Mouse (Mus musculus) heart, postnatal 0 days (tissue): ENCODE results near the gene Hmx3. TPM values are rescaled to one million over a fixed set of nuclear protein-coding genes. Genes with fewer than 3 reads are reported as not detected.

Source experiments
- ATAC-seq: fragments of 200-750 bp; cut with Nextera tagmentation; 2 replicates; pipeline ENCODE4 v1.8.0; 2017; ENCODE audit warnings: low read depth, moderate number of reproducible peaks, moderate library complexity; ENCODE audit not compliant: insufficient read depth
- DNase-seq: peaks from one replicate; pipeline ENCODE4 v3.0.0-alpha.2; 2016; ENCODE audit warnings: low spot score
- H3K27ac ChIP-seq: fragments of 300-500 bp; sonication (generic); 2 replicates; pipeline ENCODE4 v1.5.1; 2014; ENCODE audit warnings: low read depth, mild to moderate bottlenecking
- H3K27me3 ChIP-seq: fragments of 300-500 bp; sonication (generic); 2 replicates; pipeline ENCODE4 v1.6.1; 2014; ENCODE audit warnings: low read length, mixed read lengths; ENCODE audit not compliant: control insufficient read depth, insufficient read depth
- H3K36me3 ChIP-seq: fragments of 300-500 bp; sonication (generic); replicated peaks from 2 replicates; pipeline ENCODE4 v1.6.1; 2014; ENCODE audit warnings: low read length, mixed read lengths; ENCODE audit not compliant: control insufficient read depth, insufficient read depth
- H3K4me1 ChIP-seq: fragments of 300-500 bp; sonication (generic); 2 replicates; pipeline ENCODE4 v1.6.1; 2014; ENCODE audit warnings: antibody characterized with exemption; ENCODE audit not compliant: control insufficient read depth, insufficient read depth
- H3K4me2 ChIP-seq: fragments of 300-500 bp; sonication (generic); 2 replicates; pipeline ENCODE4 v1.6.1; 2014; ENCODE audit warnings: low read depth, mild to moderate bottlenecking, low read length, moderate library complexity
- H3K4me3 ChIP-seq: fragments of 300-500 bp; sonication (generic); 2 replicates; pipeline ENCODE4 v1.5.1; 2014; ENCODE audit warnings: low read depth, low read length
- H3K9ac ChIP-seq: fragments of 300-500 bp; sonication (generic); replicated peaks from 2 replicates; pipeline ENCODE4 v1.6.1; 2014; ENCODE audit warnings: low read depth, low read length, mixed read lengths
- H3K9me3 ChIP-seq: fragments of 300-500 bp; sonication (generic); replicated peaks from 2 replicates; pipeline ENCODE4 v1.6.1; 2016; ENCODE audit warnings: low read length; ENCODE audit not compliant: control insufficient read depth
- CTCF ChIP-seq: IDR thresholded peaks from 2 replicates; pipeline ENCODE4 v1.5.1; 2016; ENCODE audit warnings: antibody characterized with exemption, control low read depth, low read depth
- EP300 ChIP-seq: IDR thresholded peaks from 2 replicates; pipeline ENCODE4 v1.6.1; 2016; ENCODE audit warnings: antibody characterized with exemption, low read depth
- WGBS: fragments of 180-500 bp; shearing (Covaris S2); extraction: QIAGEN DNeasy Blood & Tissue Kit; methylation state at CpG from one replicate; pipeline ENCODE4 v1.1.7; 2014; 5-methylcytosine and 5-hydroxymethylcytosine counted together
- polyA plus RNA-seq: library from polyadenylated mRNA; unstranded; fragments of >200 nt; fragmentation: Nextera tagmentation; extraction: Ambion mirVana; gene quantifications from 2 replicates; pipeline ENCODE4 v1.2.1, GENCODE M21; 2015
- total RNA-seq: library from RNA; depleted of rRNA; stranded (reverse); fragments of >200 nt; gene quantifications from 2 replicates; pipeline ENCODE4 v1.2.3, GENCODE M21; 2014; ENCODE audit warnings: low replicate concordance; rRNA removed

Hmx3 gene
- total and polyA plus RNA-seq, 2 experiments from 2014 or later: not detected

DNA sequence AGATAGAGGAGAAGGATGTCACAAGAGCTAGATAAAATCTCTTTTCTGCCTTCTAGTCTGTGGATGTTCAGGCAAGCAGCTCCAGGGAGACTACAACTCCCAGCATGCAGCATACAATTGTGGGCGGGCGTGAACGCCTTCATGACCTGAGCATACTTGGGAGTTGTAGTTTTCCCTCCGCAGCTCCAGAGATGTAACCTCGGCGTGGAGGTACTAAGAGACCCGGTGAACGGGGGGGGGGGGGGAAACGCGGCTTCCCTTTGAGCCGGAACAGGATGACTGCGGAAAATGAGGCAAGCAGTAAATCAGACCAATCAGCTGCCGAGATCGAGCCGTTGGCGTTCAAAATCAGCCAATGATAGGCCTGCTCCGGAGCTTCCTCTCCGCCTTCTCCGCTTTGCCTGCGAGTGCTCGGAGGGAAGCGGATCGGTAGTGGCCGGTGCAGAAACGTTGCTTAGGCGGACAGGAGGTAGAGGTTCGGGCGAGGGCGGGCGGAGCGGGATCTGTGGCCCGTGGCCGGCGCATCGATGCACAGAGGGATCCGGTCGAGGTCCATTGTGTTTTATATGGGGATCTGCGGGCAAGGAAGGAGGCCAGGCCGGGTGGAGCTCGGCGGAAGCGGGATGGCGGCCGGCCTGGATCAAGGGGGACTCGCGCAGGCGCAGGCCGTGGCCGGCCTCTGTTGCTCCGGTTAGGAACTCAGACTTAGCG, 17.5 kb downstream of the Hmx3 start, which contains the start of gene Bub3:
Gene Bub3 (plus strand): TSS at position 237 of the 711 bp plus-strand sequence.
- peaks cover 37% of the 10 kb centered on the region for H3K27me3 ChIP-seq
- no peaks in the 10 kb centered on the region for H3K9me3 ChIP-seq
- peaks cover 33% of the 10 kb centered on the region for H3K36me3 ChIP-seq
- peak within 1 kb of the TSS; percentile 89 for H3K27ac ChIP-seq
- ATAC-seq (peak; percentile 94), DNase-seq (peak; percentile 98)
- TF ChIP-seq EP300 (no peak), CTCF (no peak)
- peak within 1 kb of the TSS; percentile 84 for H3K4me3 ChIP-seq
- peak within 1 kb of the TSS; percentile 72 for H3K9ac ChIP-seq
- H3K4me2 ChIP-seq: peak within 1 kb of the TSS; percentile 84
- under 1% methylated on average over 49 of the region's 51 CpGs for WGBS
- H3K4me1 ChIP-seq: peaks cover 8% of the 10 kb centered on the region; the same call in 1 of the 2 replicates

DNA sequence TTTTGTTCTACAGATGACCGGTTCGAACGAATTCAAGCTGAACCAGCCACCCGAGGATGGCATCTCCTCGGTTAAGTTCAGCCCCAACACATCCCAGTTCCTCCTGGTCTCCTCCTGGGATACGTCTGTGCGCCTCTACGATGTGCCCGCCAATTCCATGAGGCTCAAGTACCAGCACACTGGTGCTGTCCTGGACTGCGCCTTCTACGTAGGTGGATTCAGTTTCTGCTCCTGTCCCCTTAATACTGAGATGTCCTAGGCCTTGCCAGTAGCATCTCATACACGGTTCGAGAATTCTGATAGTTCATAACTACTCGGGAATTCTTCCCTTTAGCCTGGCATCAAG, 18.0 kb downstream of the Hmx3 start:
- Histone ChIP-seq H3K36me3 (peaks cover 38% of the 10 kb centered on the region), H3K27ac (peak overlapping the region; percentile 89), H3K4me1 (peaks cover 8% of the 10 kb centered on the region; the same call in 1 of the 2 replicates), H3K4me2 (peak overlapping the region; percentile 84), H3K4me3 (peak overlapping the region; percentile 84), H3K9me3 (no peaks in the 10 kb centered on the region), H3K9ac (peak overlapping the region; percentile 72), H3K27me3 (peaks cover 32% of the 10 kb centered on the region)
- under 1% methylated on average over 14 of the region's 14 CpGs for WGBS
- TF ChIP-seq EP300: no peak
- TF ChIP-seq CTCF: no peak
- ATAC-seq (peak; percentile 22), DNase-seq (no peak)

DNA sequence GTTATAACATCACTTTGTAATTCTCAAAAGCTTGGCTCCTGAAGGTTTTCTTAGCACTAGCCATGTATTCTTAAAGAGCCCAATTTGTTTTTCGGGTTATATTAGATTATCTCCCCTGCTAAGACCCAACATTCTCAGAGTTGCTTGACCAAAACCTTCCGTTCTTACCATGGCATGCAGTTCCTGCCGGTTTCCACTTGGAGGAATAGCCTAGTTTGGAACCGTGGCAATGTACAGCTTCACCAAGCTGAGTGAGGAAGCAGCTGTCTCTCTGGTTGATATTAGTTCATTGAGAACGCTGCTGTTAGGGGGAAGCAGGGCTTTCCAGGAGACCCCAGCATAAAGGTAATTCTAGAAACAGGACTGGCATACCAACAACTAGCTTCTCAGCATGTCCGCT, 32.6 kb downstream of the Hmx3 start:
- WGBS: 74% methylated on average over 6 of the region's 6 CpGs
- H3K27me3 ChIP-seq: no peaks in the 10 kb centered on the region
- H3K4me3 ChIP-seq: no peak overlapping the region
- no peak for DNase-seq
- H3K36me3 ChIP-seq: peaks cover 33% of the 10 kb centered on the region
- no peak overlapping the region for H3K4me2 ChIP-seq
- ATAC-seq: no peak
- TF ChIP-seq CTCF (no peak), EP300 (no peak)
- no peaks in the 10 kb centered on the region for H3K9me3 ChIP-seq
- no peak overlapping the region for H3K9ac ChIP-seq
- H3K4me1 ChIP-seq: no peaks in the 10 kb centered on the region
- H3K27ac ChIP-seq: no peak overlapping the region

GRCm38 (mm10) chr7:131582178-131582577, 39.5 kb downstream of the Hmx3 start:
- WGBS: 19% methylated on average over 9 of the region's 9 CpGs
- H3K36me3 ChIP-seq: no peaks in the 10 kb centered on the region
- ATAC-seq (no peak), DNase-seq (no peak)
- H3K27me3 ChIP-seq: no peaks in the 10 kb centered on the region
- no peak overlapping the region for H3K9ac ChIP-seq
- no peaks in the 10 kb centered on the region for H3K4me1 ChIP-seq
- no peak overlapping the region for H3K4me3 ChIP-seq
- no peak overlapping the region for H3K4me2 ChIP-seq
- no peaks in the 10 kb centered on the region for H3K9me3 ChIP-seq
- no peak overlapping the region for H3K27ac ChIP-seq
- TF ChIP-seq EP300 (no peak), CTCF (no peak)

DNA sequence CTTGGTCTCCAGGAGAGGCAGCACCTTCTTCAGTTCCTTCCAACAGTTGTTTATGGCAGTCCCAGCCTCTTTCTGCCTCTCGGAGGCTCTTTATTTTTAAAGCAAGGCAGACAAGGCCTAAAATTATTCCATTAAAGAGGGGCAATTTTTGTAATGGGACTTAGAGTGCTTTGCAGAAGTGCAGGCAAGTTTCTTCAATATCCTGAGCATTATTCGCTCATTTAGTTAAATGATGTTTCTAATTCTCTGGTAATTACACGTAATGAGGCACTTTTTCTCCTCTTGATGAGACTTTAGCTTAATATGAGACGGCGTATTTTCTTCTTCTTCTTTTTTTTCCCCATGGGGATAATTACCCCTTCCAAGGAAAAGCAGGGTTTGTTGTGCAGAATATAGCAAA, 42.9 kb downstream of the Hmx3 start:
- DNase-seq: no peak
- no peak for ATAC-seq
- 82% methylated on average over 5 of the region's 5 CpGs for whole genome bisulfite sequencing
- H3K9me3 ChIP-seq: no peaks in the 10 kb centered on the region
- H3K9ac ChIP-seq: no peak overlapping the region
- H3K4me3 ChIP-seq: no peak overlapping the region
- TF ChIP-seq EP300 (no peak), CTCF (no peak)
- H3K27me3 ChIP-seq: no peaks in the 10 kb centered on the region
- H3K4me2 ChIP-seq: no peak overlapping the region
- no peaks in the 10 kb centered on the region for H3K4me1 ChIP-seq
- H3K27ac ChIP-seq: no peak overlapping the region
- no peaks in the 10 kb centered on the region for H3K36me3 ChIP-seq

Other genes with a start within 250 kb of the Hmx3 start
- 0.84 and 3.4 TPM in 2 replicates for gene Cuzd1, start 220.6 kb upstream of the Hmx3 start, total RNA-seq
- gene Cuzd1, start 220.6 kb upstream of the Hmx3 start, polyA plus RNA-seq: 0.60 and 0.65 TPM in 2 replicates
- not detected in 2 replicates for gene Fam24b, start 213.4 kb upstream of the Hmx3 start, total RNA-seq
- gene Fam24b, start 213.4 kb upstream of the Hmx3 start, polyA plus RNA-seq: 0.18 TPM in 1 of 2 replicates, not detected in the other
- gene Fam24a, start 209.0 kb upstream of the Hmx3 start, total RNA-seq: not detected in 2 replicates
- not detected in 2 replicates for gene Fam24a, start 209.0 kb upstream of the Hmx3 start, polyA plus RNA-seq
- gene 2310057M21Rik, start 180.1 kb upstream of the Hmx3 start, total RNA-seq: 4.2 and 6.3 TPM in 2 replicates
- 13.6 and 15.0 TPM in 2 replicates for gene 2310057M21Rik, start 180.1 kb upstream of the Hmx3 start, polyA plus RNA-seq
- gene Pstk, start 171.7 kb upstream of the Hmx3 start, total RNA-seq: 75.0 and 82.2 TPM in 2 replicates
- 124 and 126 TPM in 2 replicates for gene Pstk, start 171.7 kb upstream of the Hmx3 start, polyA plus RNA-seq
- gene Ikzf5, start 132.3 kb upstream of the Hmx3 start, total RNA-seq: 9.5 and 12.2 TPM in 2 replicates
- gene Ikzf5, start 132.3 kb upstream of the Hmx3 start, polyA plus RNA-seq: 7.2 and 7.3 TPM in 2 replicates
- gene Acadsb, start 132.3 kb upstream of the Hmx3 start, total RNA-seq: 32.5 and 36.8 TPM in 2 replicates
- 81.1 and 83.9 TPM in 2 replicates for gene Acadsb, start 132.3 kb upstream of the Hmx3 start, polyA plus RNA-seq
- gene Hmx2, start 5.9 kb downstream of the Hmx3 start, total RNA-seq: not detected in 2 replicates
- gene Hmx2, start 5.9 kb downstream of the Hmx3 start, polyA plus RNA-seq: not detected in 2 replicates
- gene Bub3, start 17.4 kb downstream of the Hmx3 start, total RNA-seq: 75.8 and 89.9 TPM in 2 replicates
- gene Bub3, start 17.4 kb downstream of the Hmx3 start, polyA plus RNA-seq: 67.6 and 70.5 TPM in 2 replicates